In genomic region chr11:98944897-98945604, GRCm38 (mm10) we compare ENCODE assay signal across 10 mouse cellular contexts. TPM values are rescaled to one million over a fixed set of nuclear protein-coding genes. Genes with fewer than 3 reads are reported as not detected.
DNase-seq lines count a peak whose midpoint lies in the region; ATAC-seq lines count a peak whose summit lies in the region.
"Had no signal": no experiment of that assay in that cellular context is flagged by ENCODE, and none has a peak within 500 bp of the region (broad histone marks: within the 10 kb centered on the region; RNA-seq: fewer than 3 reads in every experiment).

No protein-coding gene starts in this region.

- no peak overlapping the region for H3K9ac ChIP-seq in hindbrain, embryonic 14.5 days
- H3K9ac ChIP-seq in heart, embryonic 13.5 days = peak overlapping the region; percentile 91

- intact Hi-C loops in left cerebral cortex, postnatal 14 days (cut with DNase I) = no loop called here

- H3K4me3 ChIP-seq in hindbrain, embryonic 10.5 days = peak overlapping the region; percentile 16; the same call in 1 of the 2 replicates
- H3K4me3 ChIP-seq in hindbrain, embryonic 14.5 days (replicated peaks; ENCODE audit: low read length) = no peak overlapping the region
- H3K4me3 ChIP-seq in heart, embryonic 13.5 days = no peak overlapping the region
- H3K4me3 ChIP-seq in macrophage (ENCODE audit: inconsistent target) = no peak overlapping the region

- no peak for DNase-seq in hindbrain, embryonic 10.5 days (ENCODE audit: low spot score)
- DNase-seq in hindbrain, embryonic 14.5 days (ENCODE audit: low spot score) = no peak
- peak; percentile 68 to 76 for DNase-seq in CD8-positive naive resting alpha-beta T cell, adult 2 months (ENCODE audit: low read depth in 2 of 2, low spot score in 2 of 2)
- no peak for DNase-seq in left cerebral cortex, postnatal 14 days (ENCODE audit: low spot score in 2 of 2)
- DNase-seq in ovary, postnatal 14 days (ENCODE audit: low spot score) = no peak
- DNase-seq in layer of hippocampus, adult 9-10 months (ENCODE audit: low spot score) = no peak

- no peak overlapping the region for H3K4me2 ChIP-seq in hindbrain, embryonic 14.5 days (replicated peaks)
- H3K4me2 ChIP-seq in heart, embryonic 13.5 days = peak overlapping the region; percentile 79

- peaks cover 82% of the 10 kb centered on the region for H3K4me1 ChIP-seq in hindbrain, embryonic 10.5 days (replicated peaks)
- H3K4me1 ChIP-seq in hindbrain, embryonic 14.5 days (replicated peaks; ENCODE audit: control insufficient read depth, insufficient read depth, low read length) = peaks cover 50% of the 10 kb centered on the region
- peaks cover 97% of the 10 kb centered on the region for H3K4me1 ChIP-seq in heart, embryonic 13.5 days

- H3K79me2 ChIP-seq in macrophage (ENCODE audit: inconsistent target) = peaks cover 85% of the 10 kb centered on the region

- H3K9me3 ChIP-seq in hindbrain, embryonic 10.5 days = no peaks in the 10 kb centered on the region
- no peaks in the 10 kb centered on the region for H3K9me3 ChIP-seq in hindbrain, embryonic 14.5 days (ENCODE audit: control insufficient read depth, low read length)
- H3K9me3 ChIP-seq in heart, embryonic 13.5 days = no peaks in the 10 kb centered on the region

- H3K27me3 ChIP-seq in hindbrain, embryonic 10.5 days (ENCODE audit: insufficient read depth, poor library complexity, severe bottlenecking) = peaks cover 2% of the 10 kb centered on the region; the same call in 1 of the 2 replicates
- no peaks in the 10 kb centered on the region for H3K27me3 ChIP-seq in hindbrain, embryonic 14.5 days (ENCODE audit: control insufficient read depth, insufficient read depth, low read length)
- no peaks in the 10 kb centered on the region for H3K27me3 ChIP-seq in heart, embryonic 13.5 days (replicated peaks)
- H3K27me3 ChIP-seq: Patski had no signal

- H3K27ac ChIP-seq in hindbrain, embryonic 10.5 days = peak overlapping the region; percentile 87
- H3K27ac ChIP-seq in hindbrain, embryonic 14.5 days = no peak overlapping the region
- H3K27ac ChIP-seq in heart, embryonic 13.5 days (replicated peaks) = peak overlapping the region; percentile 99
- peak overlapping the region; percentile 97 for H3K27ac ChIP-seq in macrophage

- H3K36me3 ChIP-seq in hindbrain, embryonic 10.5 days = peaks cover 10% of the 10 kb centered on the region; the same call in 1 of the 2 replicates
- H3K36me3 ChIP-seq in hindbrain, embryonic 14.5 days (replicated peaks; ENCODE audit: control insufficient read depth, insufficient read depth) = no peaks in the 10 kb centered on the region
- peaks cover 10% of the 10 kb centered on the region for H3K36me3 ChIP-seq in heart, embryonic 13.5 days
- H3K36me3 ChIP-seq in macrophage (ENCODE audit: inconsistent target) = no peaks in the 10 kb centered on the region

- no peak for ATAC-seq in hindbrain, embryonic 14.5 days (ENCODE audit: low FRiP score)
- no peak for ATAC-seq in heart, embryonic 13.5 days (ENCODE audit: extremely low read depth, insufficient number of reproducible peaks, low FRiP score, low TSS enrichment)
- ATAC-seq: Patski had no signal

- 35% methylated on average over 11 of the region's 11 CpGs for WGBS in hindbrain, embryonic 10.5 days
- 37% methylated on average over 9 of the region's 11 CpGs for WGBS in hindbrain, embryonic 14.5 days
- WGBS in heart, embryonic 13.5 days = 35% methylated on average over 11 of the region's 11 CpGs
- WGBS in macrophage (ENCODE audit: missing documents) = 61% methylated on average over 8 of the region's 11 CpGs

RNA-seq across cellular contexts. Expression of gene Rara, which starts 17.4 kb away (rescaled TPM):
- polyA plus RNA-seq in hindbrain, embryonic 10.5 days (2016; fragmentation: Nextera tagmentation; extraction: Ambion mirVana) = 28.4 and 53.7 TPM in 2 replicates
- polyA plus RNA-seq in hindbrain, embryonic 14.5 days (2014; fragmentation: Nextera tagmentation; extraction: Ambion mirVana) = 18.4 and 18.7 TPM in 2 replicates
- 27.9 and 28.3 TPM in 2 replicates for polyA plus RNA-seq in heart, embryonic 13.5 days (2015; fragmentation: Nextera tagmentation; extraction: Ambion mirVana)
- total RNA-seq in macrophage (2018; cell fraction: chromatin; rRNA removed) = 10 to 100 TPM in 20 of 26 experiments, 1 to 10 TPM in 6; 7.0 to 27.6 (median 17.2) TPM
- total RNA-seq in macrophage (2018; cell fraction: cytosol; rRNA removed) = 10 to 100 TPM in 24 of 26 experiments, 1 to 10 TPM in 2; 7.8 to 33.7 (median 21.0) TPM
- total RNA-seq in macrophage (2018; cell fraction: nucleus; rRNA removed) = 10 to 100 TPM in 24 of 26 experiments, 1 to 10 TPM in 2; 6.3 to 35.2 (median 17.9) TPM
- polyA plus RNA-seq in macrophage (2018) = 13.3 to 17.5 TPM (median 13.4 TPM) in 3 replicates
- total RNA-seq in left cerebral cortex, postnatal 14 days (2021) = 10 to 100 TPM; 14.6 to 15.1 TPM

RNA-seq across cellular contexts. Expression of gene Cdc6, which starts 37.5 kb away (rescaled TPM):
- 45.3 and 63.7 TPM in 2 replicates for polyA plus RNA-seq in hindbrain, embryonic 10.5 days (2016; fragmentation: Nextera tagmentation; extraction: Ambion mirVana)
- 4.3 and 5.2 TPM in 2 replicates for polyA plus RNA-seq in hindbrain, embryonic 14.5 days (2014; fragmentation: Nextera tagmentation; extraction: Ambion mirVana)
- polyA plus RNA-seq in heart, embryonic 13.5 days (2015; fragmentation: Nextera tagmentation; extraction: Ambion mirVana) = 21.1 and 22.9 TPM in 2 replicates
- total RNA-seq in macrophage (2018; cell fraction: chromatin; rRNA removed) = 1 to 10 TPM in 20 of 26 experiments, under 1 TPM in 6; 0.25 to 5.5 (median 2.3) TPM
- 1 to 10 TPM in 22 of 26 experiments, under 1 TPM in 4; 0.57 to 2.4 (median 1.4) TPM for total RNA-seq in macrophage (2018; cell fraction: cytosol; rRNA removed)
- total RNA-seq in macrophage (2018; cell fraction: nucleus; rRNA removed) = 10 to 100 TPM in 1 of 26 experiments, 1 to 10 TPM in 23, under 1 TPM in 2; 0.58 to 22.6 (median 1.7) TPM
- polyA plus RNA-seq in macrophage (2018) = 0.70 to 13.4 TPM (median 2.2 TPM) in 3 replicates
- total RNA-seq in left cerebral cortex, postnatal 14 days (2021) = under 1 TPM; 0.47 to 0.57 TPM

RNA-seq across cellular contexts. Expression of gene Gjd3, which starts 37.8 kb away (rescaled TPM):
- 0.44 TPM in 1 of 2 replicates, not detected in the other for polyA plus RNA-seq in hindbrain, embryonic 10.5 days (2016; fragmentation: Nextera tagmentation; extraction: Ambion mirVana)
- 0.60 and 1.4 TPM in 2 replicates for polyA plus RNA-seq in hindbrain, embryonic 14.5 days (2014; fragmentation: Nextera tagmentation; extraction: Ambion mirVana)
- 1.3 and 3.3 TPM in 2 replicates for polyA plus RNA-seq in heart, embryonic 13.5 days (2015; fragmentation: Nextera tagmentation; extraction: Ambion mirVana)
- not detected for total RNA-seq in macrophage (2018; cell fraction: chromatin; rRNA removed)
- total RNA-seq in macrophage (2018; cell fraction: cytosol; rRNA removed) = not detected
- total RNA-seq in macrophage (2018; cell fraction: nucleus; rRNA removed) = not detected
- polyA plus RNA-seq in macrophage (2018) = not detected in 3 replicates
- 1 to 10 TPM; 2.8 to 3.1 TPM for total RNA-seq in left cerebral cortex, postnatal 14 days (2021)
- total RNA-seq: neutrophil, adult 5-6 weeks had no signal

Comparison
In these comparisons a context has a peak if more than half of its experiments do, and no peak if none do; other contexts are left out.
1. DNase-seq: peak in CD8-positive naive resting alpha-beta T cell, adult 2 months (2 of 2); none in hindbrain, embryonic 10.5 days (single experiment), hindbrain, embryonic 14.5 days (single experiment), left cerebral cortex, postnatal 14 days (0 of 2), ovary, postnatal 14 days (single experiment) and layer of hippocampus, adult 9-10 months (single experiment).